Mouse (Mus musculus) forebrain, embryonic 14.5 days (tissue): Measurements from ENCODE around the gene Phkg1. TPM values are rescaled to one million over a fixed set of nuclear protein-coding genes. Genes with fewer than 3 reads are reported as not detected.
A peak's percentile ranks its signal among the peaks of the same experiment; 100 is the strongest.
"Not testable (repeated sequence)": the region's sequence is repeated elsewhere in the genome, so short reads cannot be mapped to it uniquely, and the experiment has no call there.

Source experiments
- ATAC-seq: fragments of 200-750 bp; cut with Nextera tagmentation; 2 replicates; pipeline ENCODE4 v1.8.0; 2017; ENCODE audit warnings: mild to moderate bottlenecking, moderate library complexity
- DNase-seq: peaks from one replicate; pipeline ENCODE4 v3.0.0-alpha.2; 2015; ENCODE audit warnings: low spot score
- H3K27ac ChIP-seq: fragments of 300-500 bp; sonication (generic); 2 replicates; pipeline ENCODE4 v1.5.1; 2014; ENCODE audit warnings: low read depth, mild to moderate bottlenecking, control low read depth, low read length, moderate library complexity
- H3K27me3 ChIP-seq: fragments of 300-500 bp; sonication (generic); replicated peaks from 2 replicates; pipeline ENCODE4 v1.6.1; 2014; ENCODE audit warnings: low read length, control low read depth, mixed read lengths; ENCODE audit not compliant: control insufficient read depth, insufficient read depth
- H3K36me3 ChIP-seq: fragments of 300-500 bp; sonication (generic); 2 replicates; pipeline ENCODE4 v1.6.1; 2014; ENCODE audit warnings: low read length, control low read depth; ENCODE audit not compliant: control insufficient read depth, insufficient read depth
- H3K4me1 ChIP-seq: fragments of 300-500 bp; sonication (generic); 2 replicates; pipeline ENCODE4 v1.6.1; 2014; ENCODE audit warnings: antibody characterized with exemption, low read length, control low read depth; ENCODE audit not compliant: control insufficient read depth, insufficient read depth
- H3K4me2 ChIP-seq: fragments of 300-500 bp; sonication (generic); 2 replicates; pipeline ENCODE4 v1.6.1; 2014; ENCODE audit warnings: mild to moderate bottlenecking, control low read depth, low read length
- H3K4me3 ChIP-seq: fragments of 300-500 bp; sonication (generic); 2 replicates; pipeline ENCODE4 v1.5.1; 2014; ENCODE audit warnings: low read depth, low read length, control low read depth
- H3K9ac ChIP-seq: fragments of 300-500 bp; sonication (generic); 2 replicates; pipeline ENCODE4 v1.6.1; 2014; ENCODE audit warnings: mild to moderate bottlenecking, low read length, control low read depth, moderate library complexity
- H3K9me3 ChIP-seq: fragments of 300-500 bp; sonication (generic); replicated peaks from 2 replicates; pipeline ENCODE4 v1.6.1; 2016; ENCODE audit warnings: low read length, control low read depth, mixed read lengths; ENCODE audit not compliant: control insufficient read depth
- WGBS: fragments of 180-500 bp; shearing (Covaris S2); extraction: QIAGEN DNeasy Blood & Tissue Kit; methylation state at CpG from one replicate; pipeline ENCODE4 v1.1.7; 2014; 5-methylcytosine and 5-hydroxymethylcytosine counted together
- polyA plus RNA-seq: library from polyadenylated mRNA; unstranded; fragments of >200 nt; fragmentation: Nextera tagmentation; extraction: Ambion mirVana; gene quantifications from 2 replicates; pipeline ENCODE4 v1.2.1, GENCODE M21; 2014

Gene Phkg1
- polyA plus RNA-seq, 1 experiment from 2014 or later: 0.09 TPM

DNA sequence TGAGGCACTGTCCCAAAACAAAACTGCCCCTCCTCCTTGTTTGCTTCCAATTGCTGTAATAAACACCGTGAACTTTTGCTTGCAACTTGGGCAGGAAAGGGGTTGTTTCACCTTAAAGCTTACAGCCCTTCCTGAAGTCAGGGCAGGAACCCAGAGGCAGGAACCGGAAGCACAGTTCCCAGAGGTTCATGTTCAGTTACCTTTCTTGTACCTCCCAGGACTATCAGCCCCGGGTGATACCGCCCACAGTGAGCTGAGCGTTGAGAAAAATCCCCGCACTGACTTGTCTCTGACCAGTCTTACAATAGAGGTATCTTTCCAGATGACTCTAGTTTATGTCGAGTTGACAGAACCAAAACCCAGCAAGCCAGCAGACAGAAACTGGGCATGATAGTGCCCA, 11.2 kb upstream of the Phkg1 start:
- Histone ChIP-seq H3K36me3 (no peaks in the 10 kb centered on the region), H3K4me2 (no peak overlapping the region), H3K27me3 (no peaks in the 10 kb centered on the region), H3K4me1 (no peaks in the 10 kb centered on the region; the same call in 1 of the 2 replicates), H3K4me3 (no peak overlapping the region), H3K9me3 (no peaks in the 10 kb centered on the region), H3K27ac (no peak overlapping the region), H3K9ac (no peak overlapping the region)
- ATAC-seq (no peak), DNase-seq (no peak)
- 90% methylated on average over 7 of the region's 7 CpGs for WGBS

DNA sequence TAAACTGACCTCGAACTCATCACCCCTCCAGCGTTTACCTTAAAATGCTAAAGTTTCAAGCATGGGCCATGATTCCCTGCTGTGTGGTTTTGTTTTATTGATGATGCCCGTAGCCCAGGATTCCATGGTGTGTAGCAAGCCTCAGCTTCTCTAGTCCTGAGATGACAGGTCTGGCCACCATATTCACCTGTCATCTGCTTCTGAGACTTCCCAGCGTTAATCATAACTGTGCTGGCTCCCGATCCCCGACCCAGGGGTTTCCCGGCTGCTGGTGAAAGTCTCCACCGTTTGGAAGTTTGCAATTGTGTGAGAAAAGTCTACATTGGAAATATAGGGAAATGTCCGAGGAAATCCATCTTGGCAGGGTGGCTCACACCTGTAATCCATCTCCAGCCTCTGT, 10.8 kb upstream of the Phkg1 start:
- peak overlapping the region; percentile 90 for H3K9ac ChIP-seq
- DNase-seq (no peak), ATAC-seq (no peak)
- H3K9me3 ChIP-seq: no peaks in the 10 kb centered on the region
- H3K4me1 ChIP-seq: no peaks in the 10 kb centered on the region; the same call in 1 of the 2 replicates
- 0 out of 2 replicates have a peak, but pooled peaks cover under 1% of the 10 kb centered on the region for H3K36me3 ChIP-seq
- H3K27me3 ChIP-seq: no peaks in the 10 kb centered on the region
- WGBS: 73% methylated on average over 9 of the region's 9 CpGs
- peak overlapping the region; percentile 77 for H3K4me3 ChIP-seq
- H3K4me2 ChIP-seq: peak overlapping the region; percentile 85
- no peak overlapping the region for H3K27ac ChIP-seq

DNA sequence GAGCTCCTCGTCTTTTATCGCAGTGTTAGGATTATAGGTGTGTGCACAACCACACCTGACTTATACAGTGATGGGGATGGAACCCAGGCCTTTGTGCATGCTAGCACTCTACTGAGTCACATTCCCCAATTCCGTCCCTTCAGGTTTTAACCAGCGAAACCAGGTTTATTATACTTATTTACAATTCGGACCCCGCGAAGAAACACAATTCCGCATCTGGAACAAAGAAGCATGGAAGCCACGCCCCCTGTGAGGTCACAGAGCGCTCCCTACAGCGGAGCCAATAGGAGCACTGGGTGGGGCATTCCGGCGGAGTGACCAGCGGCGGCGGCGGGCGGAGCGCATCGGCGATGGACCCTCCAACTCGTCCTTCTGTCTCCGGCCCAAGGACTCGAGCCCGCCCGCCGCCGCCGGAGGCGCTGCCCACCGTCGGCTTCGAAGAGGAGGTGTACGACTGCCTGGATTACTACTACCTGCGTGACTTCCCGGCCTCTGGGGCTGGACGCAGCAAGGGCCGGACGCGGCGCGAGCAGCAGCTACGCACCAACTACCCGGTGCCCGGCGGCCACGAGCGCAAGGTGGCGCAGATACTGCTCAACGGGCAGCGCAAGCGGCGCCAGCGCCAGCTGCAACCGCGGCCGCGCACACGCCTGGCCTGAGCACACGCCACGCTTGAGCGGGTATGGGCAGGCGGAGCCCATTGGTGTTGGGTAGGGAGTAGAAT, 10.1 kb upstream of the Phkg1 start, which contains the start of gene Nupr1l:
Gene Nupr1l (plus strand): TSS at position 299 of the 724 bp plus-strand sequence.
- ATAC-seq: peak; percentile 98
- DNase-seq: peak; percentile 97
- Histone ChIP-seq H3K27ac (peak within 1 kb of the TSS; percentile 93), H3K36me3 (0 out of 2 replicates have a peak, but pooled peaks cover 3% of the 10 kb centered on the region), H3K4me1 (no peaks in the 10 kb centered on the region; the same call in 1 of the 2 replicates), H3K9me3 (no peaks in the 10 kb centered on the region), H3K27me3 (no peaks in the 10 kb centered on the region), H3K4me3 (peak within 1 kb of the TSS; percentile 77), H3K9ac (peak within 1 kb of the TSS; percentile 90), H3K4me2 (peak within 1 kb of the TSS; percentile 85)
- WGBS: under 1% methylated on average over 63 of the region's 63 CpGs

DNA sequence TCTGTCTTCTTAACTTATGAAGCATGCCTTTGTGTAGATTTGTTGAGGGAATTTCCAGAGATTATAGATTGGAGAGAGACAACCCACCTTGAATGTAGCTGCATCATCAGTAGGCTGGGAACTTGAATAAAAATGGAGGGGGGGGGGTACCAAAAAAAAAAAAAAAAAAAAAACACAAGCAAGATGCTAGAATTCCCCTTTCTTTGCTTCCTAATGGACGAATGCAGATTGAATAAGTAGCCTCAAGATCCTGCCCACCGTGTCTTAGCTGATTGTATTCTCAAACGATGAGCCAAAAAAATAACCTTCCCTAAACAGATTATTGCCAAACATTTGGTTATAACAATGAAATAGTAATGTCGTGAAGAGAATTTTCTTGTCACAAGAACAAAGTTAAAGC, 9.4 kb upstream of the Phkg1 start:
- Histone ChIP-seq H3K27ac (peak overlapping the region; percentile 90), H3K27me3 (no peaks in the 10 kb centered on the region), H3K4me2 (peak overlapping the region; percentile 85), H3K4me1 (no peaks in the 10 kb centered on the region; the same call in 1 of the 2 replicates), H3K9ac (peak overlapping the region; percentile 90), H3K36me3 (0 out of 2 replicates have a peak, but pooled peaks cover 9% of the 10 kb centered on the region), H3K4me3 (peak overlapping the region; percentile 77), H3K9me3 (no peaks in the 10 kb centered on the region)
- ATAC-seq (no peak), DNase-seq (no peak)
- 28% methylated on average over 4 of the region's 4 CpGs for WGBS

DNA sequence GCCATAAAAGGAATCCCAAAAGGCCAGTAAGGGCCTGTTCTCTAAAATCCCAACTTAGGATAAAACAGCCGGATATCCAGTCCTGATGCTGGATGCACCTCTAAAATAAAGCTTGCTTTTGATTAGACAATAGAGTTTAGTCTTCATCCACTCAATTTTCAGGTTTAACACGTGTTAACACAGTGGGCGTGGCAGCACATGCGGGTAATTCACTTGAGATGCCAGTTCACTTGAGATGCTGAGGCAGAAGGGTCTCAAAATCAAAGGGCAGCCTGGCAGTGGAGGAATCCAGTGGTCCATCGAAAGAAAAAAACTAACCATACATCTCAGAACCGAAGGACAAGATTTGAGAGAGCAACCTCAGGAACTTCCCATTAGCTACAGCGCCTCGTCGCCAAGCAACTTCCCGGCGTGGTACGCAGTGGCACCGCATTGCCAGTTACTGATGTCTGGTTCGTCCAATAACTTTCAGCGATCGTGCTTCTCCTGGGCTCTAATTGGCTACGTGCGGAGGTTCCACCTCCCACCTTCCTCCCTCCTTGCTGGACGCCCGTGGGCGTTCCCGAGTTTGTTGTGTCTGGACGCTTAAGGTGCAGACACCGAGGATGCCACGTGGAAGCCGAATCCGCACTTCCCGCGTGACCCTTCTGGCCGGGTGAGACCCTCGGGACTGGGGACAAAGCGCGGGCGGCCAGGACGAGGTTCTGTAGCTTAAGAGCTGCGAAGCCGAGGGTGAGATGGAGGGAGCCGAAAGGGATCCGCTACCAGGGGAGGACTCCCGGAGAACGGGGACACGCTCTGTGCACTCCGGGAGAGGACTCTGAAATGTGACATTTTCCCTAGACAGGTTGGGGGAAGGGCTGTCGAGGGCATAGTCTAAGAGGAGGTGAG, 2.9 kb downstream of the Phkg1 start, which contains the start of gene Zbed5:
Gene Zbed5 (plus strand): TSS at position 526 of the 891 bp plus-strand sequence.
- 2% methylated on average over 44 of the region's 44 CpGs for WGBS
- peak; percentile 100 for ATAC-seq
- H3K27ac ChIP-seq: no peak within 1 kb of the TSS

DNA sequence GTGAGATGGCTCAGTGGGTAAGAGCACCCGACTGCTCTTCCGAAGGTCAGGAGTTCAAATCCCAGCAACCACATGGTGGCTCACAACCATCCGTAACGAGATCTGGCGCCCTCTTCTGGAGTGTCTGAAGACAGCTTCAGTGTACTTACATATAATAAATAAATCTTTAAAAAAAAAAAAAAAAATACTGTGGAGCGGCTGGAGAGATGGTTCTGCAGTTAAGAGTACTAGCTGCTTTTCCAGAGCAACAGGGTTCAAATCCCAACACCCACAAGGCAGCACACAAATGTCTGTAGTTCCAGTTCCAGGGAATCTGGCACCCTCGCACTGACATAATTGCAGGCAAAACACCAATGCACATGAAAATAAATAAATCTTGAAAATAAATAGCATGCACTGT, 8.0 kb downstream of the Phkg1 start:
- WGBS: 86% methylated on average over 4 of the region's 7 CpGs

More for the DNA sequence above, 2.9 kb downstream of the Phkg1 start, which contains the start of gene Zbed5:
- Histone ChIP-seq H3K4me1 (no peaks in the 10 kb centered on the region), H3K4me2 (peak within 1 kb of the TSS; percentile 77), H3K4me3 (peak within 1 kb of the TSS; percentile 54), H3K27me3 (no peaks in the 10 kb centered on the region), H3K9ac (peak within 1 kb of the TSS; percentile 63), H3K9me3 (no peaks in the 10 kb centered on the region), H3K36me3 (no peaks in the 10 kb centered on the region)
- peak; percentile 97 for DNase-seq

DNA sequence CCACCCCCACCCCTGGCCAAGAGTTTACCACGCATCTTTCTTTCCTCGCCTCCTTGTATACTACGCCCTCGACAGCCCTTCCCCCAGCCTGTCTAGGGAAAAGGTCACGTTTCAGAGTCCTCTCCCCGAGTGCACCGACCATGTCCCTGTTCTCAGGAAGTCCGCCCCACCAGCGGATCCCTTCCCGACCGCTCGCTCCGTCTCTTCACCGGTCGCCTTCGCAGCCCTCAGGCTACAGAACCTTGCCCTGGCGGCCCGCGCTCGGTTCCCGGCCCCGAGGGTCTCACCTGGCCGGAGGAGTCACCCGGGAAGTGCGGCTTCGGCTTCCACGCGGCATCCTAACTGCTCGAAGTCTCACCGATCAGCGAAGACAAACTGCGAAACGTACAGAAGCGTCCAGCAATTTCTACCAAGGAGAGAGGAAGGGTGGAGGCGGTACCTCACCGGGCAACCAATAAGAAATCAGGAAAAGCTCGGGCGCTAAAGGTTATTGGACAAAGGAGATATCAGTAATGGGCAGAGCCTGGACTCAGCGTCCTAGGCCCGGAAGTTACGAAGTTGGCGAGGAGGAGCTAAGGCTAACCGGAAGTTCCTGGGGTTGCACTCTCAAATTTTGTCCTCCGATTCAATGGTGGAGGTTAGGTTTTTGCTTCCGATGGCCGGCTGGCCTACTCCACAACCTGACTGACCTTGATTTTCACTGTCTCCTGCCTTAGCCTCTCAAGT, 11.3 kb downstream of the Phkg1 start, which contains the start of gene Chchd2:
Gene Chchd2 (minus strand): TSS at position 560 of the 726 bp plus-strand sequence.
- peak within 1 kb of the TSS; percentile 88 for H3K4me3 ChIP-seq
- H3K4me2 ChIP-seq: peak within 1 kb of the TSS; percentile 86
- peaks cover 9% of the 10 kb centered on the region for H3K4me1 ChIP-seq
- H3K9ac ChIP-seq: peak within 1 kb of the TSS; percentile 89
- H3K36me3 ChIP-seq: peaks cover 27% of the 10 kb centered on the region
- H3K9me3 ChIP-seq: no peaks in the 10 kb centered on the region
- H3K27ac ChIP-seq: peak within 1 kb of the TSS; percentile 86
- DNase-seq: peak; percentile 99
- WGBS: under 1% methylated on average over 46 of the region's 46 CpGs
- no peaks in the 10 kb centered on the region for H3K27me3 ChIP-seq
- ATAC-seq: peak; percentile 100

More for the DNA sequence above, 8.0 kb downstream of the Phkg1 start:
- H3K36me3 ChIP-seq, H3K27ac ChIP-seq, DNase-seq, H3K27me3 ChIP-seq, H3K4me3 ChIP-seq, H3K4me1 ChIP-seq, H3K9ac ChIP-seq, H3K4me2 ChIP-seq, H3K9me3 ChIP-seq, ATAC-seq: not testable (repeated sequence)

DNA sequence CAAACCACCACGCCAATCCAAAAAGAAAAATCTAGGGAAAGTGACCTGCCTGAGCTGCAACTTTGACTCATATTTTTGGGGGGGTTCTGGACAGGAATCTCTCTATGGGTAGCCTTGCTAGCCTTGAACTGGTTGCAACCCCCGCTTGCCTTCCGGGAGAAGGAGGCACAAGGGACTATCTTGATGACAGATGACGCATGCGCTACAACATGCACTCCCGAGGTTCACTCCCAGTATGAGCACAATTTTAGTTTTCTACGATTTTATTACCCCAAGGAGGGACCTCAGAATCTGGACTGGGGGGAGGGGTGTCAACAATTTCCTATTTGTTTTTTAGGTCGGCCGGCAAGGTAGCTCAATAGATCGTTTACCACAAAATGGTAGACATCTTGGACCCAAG, 12.1 kb downstream of the Phkg1 start:
- Histone ChIP-seq H3K27me3 (no peaks in the 10 kb centered on the region), H3K4me3 (peak overlapping the region; percentile 88), H3K36me3 (peaks cover 35% of the 10 kb centered on the region), H3K4me1 (peaks cover 9% of the 10 kb centered on the region), H3K27ac (no peak overlapping the region; the same call in 1 of the 2 replicates), H3K9ac (peak overlapping the region; percentile 89), H3K9me3 (no peaks in the 10 kb centered on the region), H3K4me2 (peak overlapping the region; percentile 86)
- ATAC-seq (no peak), DNase-seq (no peak)
- WGBS: 55% methylated on average over 10 of the region's 10 CpGs
